ENCODE assay signal across 15 mouse cellular contexts in the genomic region with DNA sequence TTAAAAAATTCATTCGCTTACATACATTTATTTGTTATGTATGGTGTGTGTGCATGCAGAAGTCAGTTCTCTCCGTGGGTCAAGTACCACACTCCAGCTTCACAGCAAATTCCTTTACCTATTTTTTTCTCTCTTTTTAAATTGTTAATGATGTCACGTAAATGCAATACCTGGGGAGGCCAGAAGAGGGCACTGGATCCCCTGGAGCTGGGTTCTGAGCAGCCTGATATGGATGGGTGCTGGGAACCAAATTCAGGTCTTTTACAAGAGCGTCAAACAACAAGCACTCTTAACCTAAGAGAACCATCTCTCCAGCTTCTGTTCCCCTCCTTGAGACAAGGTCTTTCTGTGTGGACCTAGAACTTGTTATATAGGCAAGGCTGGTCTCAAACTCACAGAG. TPM values are rescaled to one million over a fixed set of nuclear protein-coding genes. Genes with fewer than 3 reads are reported as not detected.
DNase-seq lines count a peak whose midpoint lies in the region; ATAC-seq and TF ChIP-seq lines count a peak whose summit lies in the region.
"Had no signal": no experiment of that assay in that cellular context is flagged by ENCODE, and none has a peak within 500 bp of the region (broad histone marks: within the 10 kb centered on the region; RNA-seq: fewer than 3 reads in every experiment).

No protein-coding gene starts in this region.

- peak; percentile 40 for TF ChIP-seq CTCF in intestine, postnatal 0 days (IDR thresholded peaks at IDR 0.05; ENCODE audit: low read depth)

- peak; percentile 20 for DNase-seq in retina, embryonic 14.5 days (ENCODE audit: low spot score)
- no peak for DNase-seq in retina, postnatal 1 day
- DNase-seq in NIH3T3 (ENCODE audit: low read depth): peak; percentile 28
- DNase-seq in splenic B cell, adult 2 months (ENCODE audit: low read depth, low spot score): peak; percentile 36
- no peak for DNase-seq in thymus, postnatal 25 days
- DNase-seq: adrenal gland, postnatal 36 days; cerebellum, adult 9-10 months; heart, postnatal 10 days; kidney, adult 18-20 months; left cerebral cortex, postnatal 4 days had no signal

- ATAC-seq in intestine, postnatal 0 days: no peak
- no peak for ATAC-seq in intestine, embryonic 16.5 days
- no peak for ATAC-seq in monocyte, adult 5-6 weeks (replicated peaks; ENCODE audit: insufficient number of reproducible peaks, low FRiP score, low TSS enrichment, poor library complexity, severe bottlenecking)
- ATAC-seq: forebrain, embryonic 14.5 days; midbrain, embryonic 15.5 days had no signal

- WGBS in intestine, postnatal 0 days: 76% methylated on average over 4 of the region's 4 CpGs
- whole genome bisulfite sequencing in intestine, embryonic 16.5 days: 70% methylated on average over 4 of the region's 4 CpGs

- H3K27me3 ChIP-seq in intestine, postnatal 0 days (replicated peaks; ENCODE audit: control insufficient read depth, insufficient read depth, low read length): no peaks in the 10 kb centered on the region
- H3K27me3 ChIP-seq in intestine, embryonic 16.5 days (replicated peaks; ENCODE audit: control insufficient read depth, insufficient read depth, low read length): 0 out of 2 replicates have a peak, but pooled peaks cover 2% of the 10 kb centered on the region
- no peaks in the 10 kb centered on the region; the same call in 1 of the 2 replicates for H3K27me3 ChIP-seq in splenic B cell, adult 2 months (ENCODE audit: control insufficient read depth, insufficient read depth, low read length, poor library complexity, severe bottlenecking)
- H3K27me3 ChIP-seq: midbrain, embryonic 15.5 days had no signal

- H3K4me1 ChIP-seq in intestine, postnatal 0 days (replicated peaks; ENCODE audit: control insufficient read depth, insufficient read depth, low read length): no peaks in the 10 kb centered on the region
- H3K4me1 ChIP-seq in intestine, embryonic 16.5 days (ENCODE audit: control insufficient read depth, insufficient read depth, low read length): no peaks in the 10 kb centered on the region; the same call in none of the 2 replicates

- H3K27ac ChIP-seq in intestine, postnatal 0 days (ENCODE audit: low read depth, low read length): no peak overlapping the region
- no peak overlapping the region for H3K27ac ChIP-seq in intestine, embryonic 16.5 days (ENCODE audit: low read length)
- H3K27ac ChIP-seq: midbrain, embryonic 15.5 days had no signal

- H3K4me2 ChIP-seq in intestine, postnatal 0 days (replicated peaks; ENCODE audit: low read depth): no peak overlapping the region
- no peak overlapping the region for H3K4me2 ChIP-seq in intestine, embryonic 16.5 days (ENCODE audit: low read depth, low read length)
- H3K4me2 ChIP-seq: midbrain, embryonic 15.5 days had no signal

- no peaks in the 10 kb centered on the region for H3K9me3 ChIP-seq in intestine, postnatal 0 days (ENCODE audit: control insufficient read depth)
- H3K9me3 ChIP-seq in intestine, embryonic 16.5 days (ENCODE audit: control insufficient read depth, low read length): peaks cover 4% of the 10 kb centered on the region; the same call in 1 of the 2 replicates
- H3K9me3 ChIP-seq: midbrain, embryonic 15.5 days had no signal

- no peak overlapping the region for H3K9ac ChIP-seq in intestine, postnatal 0 days (ENCODE audit: low read depth, low read length)
- H3K9ac ChIP-seq in intestine, embryonic 16.5 days (ENCODE audit: low read depth, low read length): no peak overlapping the region
- H3K9ac ChIP-seq: midbrain, embryonic 15.5 days had no signal

- H3K4me3 ChIP-seq in intestine, postnatal 0 days (ENCODE audit: low read depth, low read length): no peak overlapping the region
- H3K4me3 ChIP-seq in intestine, embryonic 16.5 days (ENCODE audit: low read length): no peak overlapping the region
- H3K4me3 ChIP-seq: midbrain, embryonic 15.5 days had no signal

- no peaks in the 10 kb centered on the region for H3K36me3 ChIP-seq in intestine, postnatal 0 days (ENCODE audit: control insufficient read depth, insufficient read depth)
- H3K36me3 ChIP-seq in intestine, embryonic 16.5 days (ENCODE audit: control insufficient read depth, insufficient read depth, low read length): no peaks in the 10 kb centered on the region
- H3K36me3 ChIP-seq in splenic B cell, adult 2 months (ENCODE audit: control insufficient read depth, insufficient read depth, low read length, poor library complexity, severe bottlenecking): no peaks in the 10 kb centered on the region

RNA-seq across cellular contexts. Expression of a gene that starts 13.5 kb away (rescaled TPM):
- polyA plus RNA-seq in intestine, postnatal 0 days (2015; fragmentation: Nextera tagmentation; extraction: Ambion mirVana): 22.6 and 24.9 TPM in 2 replicates
- 29.3 and 30.1 TPM in 2 replicates for polyA plus RNA-seq in intestine, embryonic 16.5 days (2015; fragmentation: Nextera tagmentation; extraction: Ambion mirVana)
- total RNA-seq in monocyte, adult 5-6 weeks (2017): 1.5 to 7.6 TPM (median 6.4 TPM) in 3 replicates

RNA-seq across cellular contexts. Expression of a gene that starts 13.8 kb away (rescaled TPM):
- polyA plus RNA-seq in intestine, postnatal 0 days (2015; fragmentation: Nextera tagmentation; extraction: Ambion mirVana): 0.03 and 0.05 TPM in 2 replicates
- 0.06 and 0.07 TPM in 2 replicates for polyA plus RNA-seq in intestine, embryonic 16.5 days (2015; fragmentation: Nextera tagmentation; extraction: Ambion mirVana)
- total RNA-seq in monocyte, adult 5-6 weeks (2017): 0.29 to 3.1 TPM in 2 of 3 replicates, not detected in the other
- total RNA-seq: heart, postnatal 10 days had no signal

RNA-seq across cellular contexts. Expression of a gene that starts 28.8 kb away (rescaled TPM):
- polyA plus RNA-seq in intestine, postnatal 0 days (2015; fragmentation: Nextera tagmentation; extraction: Ambion mirVana): 27.7 and 31.3 TPM in 2 replicates
- polyA plus RNA-seq in intestine, embryonic 16.5 days (2015; fragmentation: Nextera tagmentation; extraction: Ambion mirVana): 19.6 and 22.2 TPM in 2 replicates
- total RNA-seq in monocyte, adult 5-6 weeks (2017): 24.7 to 50.7 TPM (median 27.8 TPM) in 3 replicates

RNA-seq across cellular contexts. Expression of a gene that starts 35.3 kb away (rescaled TPM):
- polyA plus RNA-seq in intestine, postnatal 0 days (2015; fragmentation: Nextera tagmentation; extraction: Ambion mirVana): 55.4 and 60.6 TPM in 2 replicates
- 22.7 and 23.8 TPM in 2 replicates for polyA plus RNA-seq in intestine, embryonic 16.5 days (2015; fragmentation: Nextera tagmentation; extraction: Ambion mirVana)
- total RNA-seq in monocyte, adult 5-6 weeks (2017): 12.7 to 17.3 TPM (median 13.8 TPM) in 3 replicates

RNA-seq across cellular contexts. Expression of a gene that starts 43.6 kb away (rescaled TPM):
- 7.7 and 9.3 TPM in 2 replicates for polyA plus RNA-seq in intestine, postnatal 0 days (2015; fragmentation: Nextera tagmentation; extraction: Ambion mirVana)
- 6.8 and 7.3 TPM in 2 replicates for polyA plus RNA-seq in intestine, embryonic 16.5 days (2015; fragmentation: Nextera tagmentation; extraction: Ambion mirVana)
- 1.5 to 3.5 TPM (median 2.6 TPM) in 3 replicates for total RNA-seq in monocyte, adult 5-6 weeks (2017)

Comparison
In these comparisons a context has a peak if more than half of its experiments do, and no peak if none do; other contexts are left out.
1. DNase-seq: peak in retina, embryonic 14.5 days (single experiment), NIH3T3 (single experiment) and splenic B cell, adult 2 months (single experiment); none in retina, postnatal 1 day (single experiment) and thymus, postnatal 25 days (single experiment).